Mouse (Mus musculus) liver, postnatal 0 days (tissue): ENCODE measurements at regions not wholly inside any gene's neighbourhood (a gene's known extent, or its start where the extent isn't known, plus 50 kb on each side); places are given as distances from the start of the nearest gene placed in this dataset.

Source experiments
- ATAC-seq: fragments of 200-750 bp; cut with Nextera tagmentation; 2 replicates; pipeline ENCODE4 v1.8.0; 2017; ENCODE audit warnings: mild to moderate bottlenecking, moderate library complexity
- DNase-seq: peaks from one replicate; pipeline ENCODE4 v3.0.0-alpha.2; 2016
- H3K27ac ChIP-seq: fragments of 300-500 bp; sonication (generic); 2 replicates; pipeline ENCODE4 v1.5.1; 2014; ENCODE audit warnings: antibody characterized with exemption, moderate library complexity, mild to moderate bottlenecking, low read depth
- H3K27me3 ChIP-seq: fragments of 300-500 bp; sonication (generic); 2 replicates; pipeline ENCODE4 v1.6.1; 2014; ENCODE audit warnings: low read length, control low read depth, mixed read lengths; ENCODE audit not compliant: insufficient read depth
- H3K36me3 ChIP-seq: fragments of 300-500 bp; sonication (generic); replicated peaks from 2 replicates; pipeline ENCODE4 v1.6.1; 2014; ENCODE audit warnings: mild to moderate bottlenecking, control low read depth, low read length, moderate library complexity, mixed read lengths; ENCODE audit not compliant: insufficient read depth
- H3K4me1 ChIP-seq: fragments of 300-500 bp; sonication (generic); 2 replicates; pipeline ENCODE4 v1.6.1; 2014; ENCODE audit warnings: antibody characterized with exemption, mild to moderate bottlenecking, control low read depth; ENCODE audit not compliant: insufficient read depth
- H3K4me2 ChIP-seq: fragments of 300-500 bp; sonication (generic); 2 replicates; pipeline ENCODE4 v1.6.1; 2014; ENCODE audit warnings: low read depth, mild to moderate bottlenecking, low read length, moderate library complexity, mixed read lengths
- H3K4me3 ChIP-seq: fragments of 300-500 bp; sonication (generic); 2 replicates; pipeline ENCODE4 v1.5.1; 2014; ENCODE audit warnings: low read depth, low read length
- H3K9ac ChIP-seq: fragments of 300-500 bp; sonication (generic); replicated peaks from 2 replicates; pipeline ENCODE4 v1.6.1; 2014; ENCODE audit warnings: mild to moderate bottlenecking, moderate library complexity
- H3K9me3 ChIP-seq: fragments of 300-500 bp; sonication (generic); 2 replicates; pipeline ENCODE4 v1.6.1; 2016; ENCODE audit warnings: mild to moderate bottlenecking, control low read depth, low read length, mixed read lengths
- CTCF ChIP-seq: sonication (generic); IDR thresholded peaks from 2 replicates; pipeline ENCODE4 v1.5.1; 2016; ENCODE audit warnings: antibody characterized with exemption, low read depth
- EP300 ChIP-seq: IDR thresholded peaks from 2 replicates; pipeline ENCODE4 v1.6.1; 2016; ENCODE audit warnings: antibody characterized with exemption, low read depth, mild to moderate bottlenecking
- WGBS: fragments of 180-500 bp; shearing (Covaris S2); extraction: QIAGEN DNeasy Blood & Tissue Kit; methylation state at CpG from one replicate; pipeline ENCODE4 v1.1.7; 2014; ENCODE audit not compliant: insufficient replicate concordance; 5-methylcytosine and 5-hydroxymethylcytosine counted together

DNA sequence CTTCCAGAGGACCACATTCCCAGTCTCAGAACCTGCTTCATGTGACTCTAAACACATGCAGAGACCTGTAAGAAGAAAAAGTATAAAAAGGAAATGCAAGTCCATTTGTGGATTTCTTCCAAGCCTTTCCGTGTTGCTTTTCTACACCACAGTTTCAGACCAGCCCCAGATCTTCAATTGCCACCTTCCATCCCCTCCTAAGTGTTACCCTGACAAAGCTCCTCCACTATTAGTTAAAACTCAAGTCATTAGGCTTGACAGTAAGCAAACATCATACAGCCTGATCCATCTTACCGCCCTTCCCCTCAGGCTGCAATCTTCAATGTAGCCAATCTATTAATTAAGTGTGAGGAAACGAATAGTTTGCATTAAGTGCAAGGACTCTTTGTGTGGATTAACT is 1016.1 kb downstream of the Ttll7 start:
- Histone ChIP-seq H3K9ac (no peak overlapping the region), H3K27me3 (no peaks in the 10 kb centered on the region), H3K4me2 (no peak overlapping the region), H3K4me3 (no peak overlapping the region), H3K4me1 (no peaks in the 10 kb centered on the region), H3K36me3 (no peaks in the 10 kb centered on the region), H3K27ac (no peak overlapping the region), H3K9me3 (no peaks in the 10 kb centered on the region)
- DNase-seq (no peak), ATAC-seq (no peak)
- no peak for TF ChIP-seq CTCF
- TF ChIP-seq EP300: no peak
- 55% methylated on average over 3 of the region's 3 CpGs for WGBS

- DNase-seq: no peak
- TF ChIP-seq EP300 (no peak), CTCF (no peak)
- no peak overlapping the region for H3K27ac ChIP-seq
- H3K9me3 ChIP-seq: no peaks in the 10 kb centered on the region
- H3K4me1 ChIP-seq: no peaks in the 10 kb centered on the region
- H3K36me3 ChIP-seq: no peaks in the 10 kb centered on the region
- 57% methylated on average over 4 of the region's 4 CpGs for WGBS
- H3K9ac ChIP-seq: no peak overlapping the region
- no peak overlapping the region for H3K4me2 ChIP-seq
- H3K4me3 ChIP-seq: no peak overlapping the region
- no peaks in the 10 kb centered on the region for H3K27me3 ChIP-seq
- no peak for ATAC-seq
Observed at GRCm38 (mm10) chr3:147853346-147853745, 1001.2 kb downstream of the Ttll7 start.

DNA sequence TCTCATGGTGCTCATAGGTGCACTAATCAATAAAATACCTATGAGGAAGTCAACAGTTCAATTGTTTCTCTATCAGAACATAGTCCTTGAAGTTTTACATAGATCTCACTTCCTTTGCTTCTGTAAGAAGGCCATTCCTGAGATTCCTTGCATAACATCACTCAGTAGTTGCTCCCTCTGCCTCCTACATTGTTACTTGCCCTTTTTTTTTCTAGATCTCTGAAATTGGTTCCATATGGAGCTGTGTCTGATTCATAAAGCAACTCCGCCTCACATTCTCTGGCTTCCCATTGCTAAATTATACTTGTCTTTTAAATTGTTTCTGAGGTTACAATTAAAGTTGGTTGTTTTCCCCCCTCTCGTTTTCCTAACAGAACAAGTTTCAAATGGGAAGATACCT is 1000.7 kb downstream of the Ttll7 start:
- H3K36me3 ChIP-seq: no peaks in the 10 kb centered on the region
- no peak overlapping the region for H3K4me2 ChIP-seq
- ATAC-seq: no peak
- 74% methylated on average over 2 of the region's 2 CpGs for WGBS
- TF ChIP-seq EP300: no peak
- no peak for TF ChIP-seq CTCF
- H3K9ac ChIP-seq: no peak overlapping the region
- no peak overlapping the region for H3K4me3 ChIP-seq
- H3K4me1 ChIP-seq: no peaks in the 10 kb centered on the region
- no peaks in the 10 kb centered on the region for H3K27me3 ChIP-seq
- no peak for DNase-seq
- no peak overlapping the region for H3K27ac ChIP-seq
- H3K9me3 ChIP-seq: no peaks in the 10 kb centered on the region

DNA sequence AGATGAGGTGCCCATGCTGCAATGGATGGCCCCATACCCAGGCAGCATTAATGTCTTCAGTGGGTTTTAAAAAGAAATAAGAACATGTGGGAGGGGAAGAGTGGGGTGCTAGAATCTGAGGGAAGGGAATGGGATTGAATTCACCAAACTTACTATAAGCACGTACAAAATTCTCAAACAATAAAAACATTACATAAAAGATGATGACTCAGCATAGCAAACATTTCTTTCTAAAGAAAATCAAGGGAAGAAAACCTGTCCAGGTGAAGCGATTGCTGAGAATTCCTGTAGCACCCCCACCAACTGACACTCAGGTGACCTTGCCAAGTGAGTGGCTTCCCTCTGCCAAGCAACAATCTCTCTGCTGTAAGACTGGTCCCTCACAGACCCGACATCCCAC is 989.2 kb downstream of the Ttll7 start:
- Histone ChIP-seq H3K4me2 (no peak overlapping the region), H3K4me3 (no peak overlapping the region), H3K36me3 (no peaks in the 10 kb centered on the region), H3K9me3 (no peaks in the 10 kb centered on the region), H3K27me3 (no peaks in the 10 kb centered on the region), H3K9ac (no peak overlapping the region), H3K4me1 (no peaks in the 10 kb centered on the region), H3K27ac (no peak overlapping the region)
- no peak for ATAC-seq
- TF ChIP-seq CTCF (no peak), EP300 (no peak)
- 67% methylated on average over 3 of the region's 3 CpGs for WGBS
- DNase-seq: no peak

GRCm38 (mm10) chr3:147838816-147839215 is 986.6 kb downstream of the Ttll7 start:
- H3K27ac ChIP-seq: no peak overlapping the region
- no peak for DNase-seq
- no peaks in the 10 kb centered on the region for H3K36me3 ChIP-seq

GRCm38 (mm10) chr3:147835716-147836115 is 983.5 kb downstream of the Ttll7 start:
- H3K27me3 ChIP-seq: no peaks in the 10 kb centered on the region
- no peak overlapping the region for H3K9ac ChIP-seq
- no peaks in the 10 kb centered on the region for H3K36me3 ChIP-seq
- no peak overlapping the region for H3K4me2 ChIP-seq
- no peak for DNase-seq
- WGBS: 72% methylated on average over 2 of the region's 2 CpGs
- H3K4me3 ChIP-seq: no peak overlapping the region
- TF ChIP-seq EP300 (no peak), CTCF (no peak)
- no peak overlapping the region for H3K27ac ChIP-seq
- no peak for ATAC-seq
- H3K9me3 ChIP-seq: no peaks in the 10 kb centered on the region
- H3K4me1 ChIP-seq: no peaks in the 10 kb centered on the region

More at GRCm38 (mm10) chr3:147838816-147839215, 986.6 kb downstream of the Ttll7 start:
- no peak for TF ChIP-seq EP300
- TF ChIP-seq CTCF: no peak
- Histone ChIP-seq H3K4me3 (no peak overlapping the region), H3K4me2 (no peak overlapping the region), H3K9ac (no peak overlapping the region), H3K9me3 (no peaks in the 10 kb centered on the region), H3K27me3 (no peaks in the 10 kb centered on the region), H3K4me1 (no peaks in the 10 kb centered on the region)
- 69% methylated on average over 4 of the region's 4 CpGs for WGBS
- no peak for ATAC-seq

- WGBS: 76% methylated on average over 1 of the region's 1 CpGs
- Histone ChIP-seq H3K4me3 (no peak overlapping the region), H3K9me3 (no peaks in the 10 kb centered on the region), H3K27ac (no peak overlapping the region), H3K36me3 (no peaks in the 10 kb centered on the region), H3K4me1 (no peaks in the 10 kb centered on the region), H3K27me3 (no peaks in the 10 kb centered on the region), H3K4me2 (no peak overlapping the region), H3K9ac (no peak overlapping the region)
- TF ChIP-seq EP300 (no peak), CTCF (no peak)
- no peak for DNase-seq
- ATAC-seq: no peak
Observed at GRCm38 (mm10) chr3:147825337-147825736, 973.2 kb downstream of the Ttll7 start.
